Mouse (Mus musculus) lung, embryonic 14.5 days (tissue): ENCODE data around the gene Olfr123. TPM values are rescaled to one million over a fixed set of nuclear protein-coding genes. Genes with fewer than 3 reads are reported as not detected.

ENCODE experiments used
- ATAC-seq: fragments of 200-750 bp; cut with Nextera tagmentation; 2 replicates; pipeline ENCODE4 v1.8.0; 2017; ENCODE audit warnings: mild to moderate bottlenecking, moderate TSS enrichment, moderate library complexity; ENCODE audit not compliant: insufficient read depth
- DNase-seq: peaks from one replicate; pipeline ENCODE4 v3.0.0-alpha.2; 2015
- H3K27ac ChIP-seq: fragments of 300-500 bp; sonication (generic); 2 replicates; pipeline ENCODE4 v1.5.1; 2014; ENCODE audit warnings: low read depth, mild to moderate bottlenecking, moderate library complexity
- H3K27me3 ChIP-seq: fragments of 300-500 bp; sonication (generic); 2 replicates; pipeline ENCODE4 v1.6.1; 2014; ENCODE audit warnings: low read length, control low read depth; ENCODE audit not compliant: insufficient read depth
- H3K36me3 ChIP-seq: fragments of 300-500 bp; sonication (generic); 2 replicates; pipeline ENCODE4 v1.6.1; 2014; ENCODE audit warnings: control low read depth; ENCODE audit not compliant: insufficient read depth
- H3K4me1 ChIP-seq: fragments of 300-500 bp; sonication (generic); 2 replicates; pipeline ENCODE4 v1.6.1; 2014; ENCODE audit warnings: antibody characterized with exemption, control low read depth; ENCODE audit not compliant: insufficient read depth
- H3K4me2 ChIP-seq: fragments of 300-500 bp; sonication (generic); 2 replicates; pipeline ENCODE4 v1.6.1; 2014; ENCODE audit warnings: mild to moderate bottlenecking
- H3K4me3 ChIP-seq: fragments of 300-500 bp; sonication (generic); 2 replicates; pipeline ENCODE4 v1.5.1; 2014; ENCODE audit warnings: low read depth, low read length
- H3K9ac ChIP-seq: fragments of 300-500 bp; sonication (generic); 2 replicates; pipeline ENCODE4 v1.6.1; 2014
- H3K9me3 ChIP-seq: fragments of 300-500 bp; sonication (generic); 2 replicates; pipeline ENCODE4 v1.6.1; 2016; ENCODE audit warnings: low read depth, low read length, control low read depth
- CTCF ChIP-seq: IDR thresholded peaks from 2 replicates; pipeline ENCODE4 v1.5.1; 2016; ENCODE audit warnings: antibody characterized with exemption, low read depth
- WGBS: fragments of 180-500 bp; shearing (Covaris S2); extraction: QIAGEN DNeasy Blood & Tissue Kit; methylation state at CpG from one replicate; pipeline ENCODE4 v1.1.7; 2014; 5-methylcytosine and 5-hydroxymethylcytosine counted together
- polyA plus RNA-seq: library from polyadenylated mRNA; unstranded; fragments of >200 nt; fragmentation: Nextera tagmentation; extraction: Ambion mirVana; gene quantifications from 2 replicates; pipeline ENCODE4 v1.2.1, GENCODE M21; 2014

The Olfr123 gene
- polyA plus RNA-seq, result not detected in 2 replicates

- 84% methylated on average over 2 of the region's 2 CpGs for WGBS
- TF ChIP-seq CTCF, result no peak
- H3K4me3 ChIP-seq, result no peak within 1 kb of the TSS
- no peak within 1 kb of the TSS for H3K4me2 ChIP-seq
- no peaks in the 10 kb centered on the region for H3K36me3 ChIP-seq
- no peak within 1 kb of the TSS for H3K27ac ChIP-seq
- no peaks in the 10 kb centered on the region for H3K9me3 ChIP-seq
- H3K9ac ChIP-seq, result no peak within 1 kb of the TSS
- ATAC-seq (no peak), DNase-seq (no peak)
- no peaks in the 10 kb centered on the region for H3K4me1 ChIP-seq
- no peaks in the 10 kb centered on the region for H3K27me3 ChIP-seq
Measured at GRCm38 (mm10) chr17:37793229-37793628, at the start of gene Olfr123. Gene Olfr123, plus strand, starts transcription at chr17:37793529.

- DNase-seq, result no peak
- no peaks in the 10 kb centered on the region for H3K36me3 ChIP-seq
- TF ChIP-seq CTCF, result no peak
Measured at GRCm38 (mm10) chr17:37768307-37768706, 25.0 kb upstream of the Olfr123 start, which contains the start of gene Olfr122. Gene Olfr122, plus strand, starts transcription at chr17:37768607.

GRCm38 (mm10) chr17:37799588-37799987 lies 6.3 kb downstream of the Olfr123 start, which contains the start of gene Olfr124:
Gene Olfr124, plus strand, starts transcription at chr17:37799888.
- TF ChIP-seq CTCF, result no peak
- DNase-seq, result no peak
- Histone ChIP-seq H3K9ac (no peak within 1 kb of the TSS), H3K4me3 (no peak within 1 kb of the TSS), H3K27me3 (no peaks in the 10 kb centered on the region), H3K4me1 (no peaks in the 10 kb centered on the region), H3K36me3 (no peaks in the 10 kb centered on the region), H3K4me2 (no peak within 1 kb of the TSS), H3K27ac (no peak within 1 kb of the TSS), H3K9me3 (no peaks in the 10 kb centered on the region)
- WGBS, result 77% methylated on average over 3 of the region's 3 CpGs
- ATAC-seq, result no peak

More at GRCm38 (mm10) chr17:37768307-37768706, 25.0 kb upstream of the Olfr123 start, which contains the start of gene Olfr122:
- no peak for ATAC-seq
- no peak within 1 kb of the TSS for H3K4me3 ChIP-seq
- 76% methylated on average over 4 of the region's 4 CpGs for WGBS
- H3K9me3 ChIP-seq, result no peaks in the 10 kb centered on the region
- H3K9ac ChIP-seq, result no peak within 1 kb of the TSS
- no peaks in the 10 kb centered on the region for H3K27me3 ChIP-seq
- no peak within 1 kb of the TSS for H3K27ac ChIP-seq
- H3K4me1 ChIP-seq, result no peaks in the 10 kb centered on the region
- no peak within 1 kb of the TSS for H3K4me2 ChIP-seq

GRCm38 (mm10) chr17:37832649-37833048 lies 39.3 kb downstream of the Olfr123 start, which contains the start of gene Olfr125:
Gene Olfr125, plus strand, starts transcription at chr17:37832949.
- no peak for DNase-seq
- no peak within 1 kb of the TSS for H3K4me3 ChIP-seq
- H3K36me3 ChIP-seq, result no peaks in the 10 kb centered on the region
- H3K27me3 ChIP-seq, result no peaks in the 10 kb centered on the region
- no peak within 1 kb of the TSS for H3K27ac ChIP-seq
- no peaks in the 10 kb centered on the region for H3K9me3 ChIP-seq
- no peak for ATAC-seq
- H3K4me1 ChIP-seq, result no peaks in the 10 kb centered on the region
- TF ChIP-seq CTCF, result no peak
- no peak within 1 kb of the TSS for H3K4me2 ChIP-seq
- H3K9ac ChIP-seq, result no peak within 1 kb of the TSS

- no peak for ATAC-seq
- no peaks in the 10 kb centered on the region for H3K4me1 ChIP-seq
- no peak for TF ChIP-seq CTCF
Measured at GRCm38 (mm10) chr17:37847183-37847582, 53.9 kb downstream of the Olfr123 start, which contains the start of gene Olfr126. Gene Olfr126, plus strand, starts transcription at chr17:37847483.

More at GRCm38 (mm10) chr17:37847183-37847582, 53.9 kb downstream of the Olfr123 start, which contains the start of gene Olfr126:
- Histone ChIP-seq H3K9me3 (no peaks in the 10 kb centered on the region), H3K36me3 (no peaks in the 10 kb centered on the region), H3K9ac (no peak within 1 kb of the TSS), H3K27me3 (no peaks in the 10 kb centered on the region), H3K4me2 (no peak within 1 kb of the TSS), H3K4me3 (no peak within 1 kb of the TSS), H3K27ac (no peak within 1 kb of the TSS)
- no peak for DNase-seq

Other genes starting within 250 kb of the Olfr123 start
- not detected in 2 replicates for gene Olfr112, start 224.1 kb upstream of the Olfr123 start, polyA plus RNA-seq
- gene Olfr113, start 215.9 kb upstream of the Olfr123 start, polyA plus RNA-seq, result not detected in 2 replicates
- not detected in 2 replicates for gene Olfr114, start 200.8 kb upstream of the Olfr123 start, polyA plus RNA-seq
- gene Olfr115, start 166.4 kb upstream of the Olfr123 start, polyA plus RNA-seq, result not detected in 2 replicates
- not detected in 2 replicates for gene Olfr116, start 166.3 kb upstream of the Olfr123 start, polyA plus RNA-seq
- not detected in 2 replicates for gene Olfr117, start 129.7 kb upstream of the Olfr123 start, polyA plus RNA-seq
- not detected in 2 replicates for gene Olfr118, start 126.5 kb upstream of the Olfr123 start, polyA plus RNA-seq
- not detected in 2 replicates for gene Olfr119, start 97.0 kb upstream of the Olfr123 start, polyA plus RNA-seq
- gene Olfr120, start 71.7 kb upstream of the Olfr123 start, polyA plus RNA-seq, result not detected in 2 replicates
- gene Olfr121, start 44.7 kb upstream of the Olfr123 start, polyA plus RNA-seq, result not detected in 2 replicates
- gene Olfr122, start 24.9 kb upstream of the Olfr123 start, polyA plus RNA-seq, result not detected in 2 replicates
- not detected in 2 replicates for gene Olfr124, start 6.4 kb downstream of the Olfr123 start, polyA plus RNA-seq
- gene Olfr125, start 39.4 kb downstream of the Olfr123 start, polyA plus RNA-seq, result not detected in 2 replicates
- not detected in 2 replicates for gene Olfr126, start 54.0 kb downstream of the Olfr123 start, polyA plus RNA-seq
- gene Olfr127, start 106.9 kb downstream of the Olfr123 start, polyA plus RNA-seq, result not detected in 2 replicates
- gene Olfr128, start 127.0 kb downstream of the Olfr123 start, polyA plus RNA-seq, result not detected in 2 replicates
- gene Olfr761, start 159.6 kb downstream of the Olfr123 start, polyA plus RNA-seq, result not detected in 2 replicates